Mouse (Mus musculus): ENCODE measurements around the gene Tdrd1. TPM values are rescaled to one million over a fixed set of nuclear protein-coding genes. Genes with fewer than 3 reads are reported as not detected.

Tdrd1 gene
- polyA plus RNA-seq, 1 experiment, result not detected

GRCm38 (mm10) chr19:56905395-56905794 lies 79.4 kb downstream of the Tdrd1 start:
- no peak for DNase-seq (ENCODE audit: low read depth in 1 of 2, low spot score in 2 of 2)
- Histone ChIP-seq H3K36me3 (ENCODE audit: control insufficient read depth, insufficient read depth, low read length) (no peaks in the 10 kb centered on the region), H3K27ac (ENCODE audit: insufficient read depth, low read length) (no peak overlapping the region), H3K27me3 (ENCODE audit: control insufficient read depth, insufficient read depth, low read length) (no peaks in the 10 kb centered on the region), H3K4me1 (ENCODE audit: control insufficient read depth, insufficient read depth, insufficient read length) (no peaks in the 10 kb centered on the region), H3K4me3 (ENCODE audit: extremely low read depth, insufficient read depth, insufficient read length) (no peak overlapping the region)
- 88% methylated on average over 7 of the region's 7 CpGs for WGBS
- TF ChIP-seq CTCF (IDR thresholded peaks at IDR 0.05; ENCODE audit: extremely low read depth, insufficient read depth, insufficient read length, insufficient replicate concordance), result no peak
- no peak for TF ChIP-seq POLR2A (IDR thresholded peaks at IDR 0.05; ENCODE audit: low read depth, low read length)

GRCm38 (mm10) chr19:56907850-56908249 lies 81.8 kb downstream of the Tdrd1 start:
- WGBS, result 22% methylated on average over 3 of the region's 3 CpGs
- Histone ChIP-seq H3K4me1 (ENCODE audit: control insufficient read depth, insufficient read depth, insufficient read length) (no peaks in the 10 kb centered on the region), H3K36me3 (ENCODE audit: control insufficient read depth, insufficient read depth, low read length) (no peaks in the 10 kb centered on the region), H3K4me3 (ENCODE audit: extremely low read depth, insufficient read depth, insufficient read length) (no peak overlapping the region), H3K27ac (ENCODE audit: insufficient read depth, low read length) (no peak overlapping the region), H3K27me3 (ENCODE audit: control insufficient read depth, insufficient read depth, low read length) (no peaks in the 10 kb centered on the region)
- DNase-seq (ENCODE audit: low read depth in 1 of 2, low spot score in 2 of 2), result no peak
- no peak for TF ChIP-seq POLR2A (IDR thresholded peaks at IDR 0.05; ENCODE audit: low read depth, low read length)
- TF ChIP-seq CTCF (IDR thresholded peaks at IDR 0.05; ENCODE audit: extremely low read depth, insufficient read depth, insufficient read length, insufficient replicate concordance), result no peak

- no peak for DNase-seq (ENCODE audit: low read depth in 1 of 2, low spot score in 2 of 2)
- TF ChIP-seq CTCF (IDR thresholded peaks at IDR 0.05; ENCODE audit: extremely low read depth, insufficient read depth, insufficient read length, insufficient replicate concordance) (peak; percentile 29; the same call in 1 of the 2 replicates), POLR2A (IDR thresholded peaks at IDR 0.05; ENCODE audit: low read depth, low read length) (no peak)
- Histone ChIP-seq H3K27ac (ENCODE audit: insufficient read depth, low read length) (no peak overlapping the region), H3K36me3 (ENCODE audit: control insufficient read depth, insufficient read depth, low read length) (no peaks in the 10 kb centered on the region), H3K4me3 (ENCODE audit: extremely low read depth, insufficient read depth, insufficient read length) (no peak overlapping the region), H3K4me1 (ENCODE audit: control insufficient read depth, insufficient read depth, insufficient read length) (no peaks in the 10 kb centered on the region), H3K27me3 (ENCODE audit: control insufficient read depth, insufficient read depth, low read length) (no peaks in the 10 kb centered on the region)
- WGBS, result 66% methylated on average over 17 of the region's 17 CpGs
Measured at GRCm38 (mm10) chr19:56908472-56909270, 82.7 kb downstream of the Tdrd1 start.

- TF ChIP-seq POLR2A (IDR thresholded peaks at IDR 0.05; ENCODE audit: low read depth, low read length) (no peak), CTCF (IDR thresholded peaks at IDR 0.05; ENCODE audit: extremely low read depth, insufficient read depth, insufficient read length, insufficient replicate concordance) (no peak)
- WGBS, result 77% methylated on average over 11 of the region's 11 CpGs
- no peak overlapping the region for H3K4me3 ChIP-seq (ENCODE audit: extremely low read depth, insufficient read depth, insufficient read length)
- DNase-seq (ENCODE audit: low read depth in 1 of 2, low spot score in 2 of 2), result no peak
- H3K27me3 ChIP-seq (ENCODE audit: control insufficient read depth, insufficient read depth, low read length), result no peaks in the 10 kb centered on the region
- H3K27ac ChIP-seq (ENCODE audit: insufficient read depth, low read length), result no peak overlapping the region
- H3K4me1 ChIP-seq (ENCODE audit: control insufficient read depth, insufficient read depth, insufficient read length), result no peaks in the 10 kb centered on the region
- no peaks in the 10 kb centered on the region for H3K36me3 ChIP-seq (ENCODE audit: control insufficient read depth, insufficient read depth, low read length)
Measured at GRCm38 (mm10) chr19:56910561-56910960, 84.6 kb downstream of the Tdrd1 start.

DNA sequence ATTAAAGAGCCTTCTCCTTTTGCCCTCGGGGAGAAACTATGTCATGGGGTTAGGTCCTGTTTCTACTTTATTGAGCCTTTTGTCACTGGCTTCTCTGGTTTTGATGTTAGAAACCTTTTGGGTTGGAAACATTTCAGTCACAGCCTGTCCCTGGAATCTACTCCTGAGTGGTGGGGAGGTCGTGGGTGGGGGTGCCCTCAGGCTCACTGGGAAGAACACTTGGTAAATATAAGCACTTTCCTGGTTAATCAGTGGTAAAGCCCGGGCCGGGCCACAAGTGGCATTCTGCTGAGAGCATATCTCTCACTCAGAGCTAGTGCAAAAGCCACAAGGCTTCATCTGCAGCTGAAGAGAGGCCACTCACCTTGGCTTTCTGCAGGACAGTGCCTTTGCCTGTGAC lies 87.8 kb downstream of the Tdrd1 start:
- WGBS, result 83% methylated on average over 4 of the region's 4 CpGs
- H3K27me3 ChIP-seq (ENCODE audit: control insufficient read depth, insufficient read depth, low read length), result no peaks in the 10 kb centered on the region
- no peak for DNase-seq (ENCODE audit: low read depth in 1 of 2, low spot score in 2 of 2)

DNA sequence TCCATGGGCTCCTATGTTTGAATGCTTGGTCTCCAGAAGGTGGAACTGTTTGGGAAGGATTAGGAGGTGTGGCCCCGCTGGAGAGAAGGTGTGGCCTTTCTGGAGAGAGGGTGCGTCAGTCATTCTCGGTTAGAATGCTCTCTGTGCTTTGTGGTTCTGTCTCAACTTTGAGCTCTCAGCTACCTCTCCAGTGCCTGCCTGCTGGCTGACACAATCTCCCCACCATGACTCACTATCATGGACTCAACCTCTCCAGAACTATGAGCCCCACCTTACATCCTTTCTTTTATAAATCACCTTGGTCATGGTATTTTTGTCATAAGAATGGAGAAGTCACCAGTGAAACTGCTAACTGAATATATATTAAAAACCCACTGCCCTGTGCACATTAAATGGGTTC lies 88.6 kb downstream of the Tdrd1 start:
- Histone ChIP-seq H3K27ac (ENCODE audit: insufficient read depth, low read length) (no peak overlapping the region), H3K4me3 (ENCODE audit: extremely low read depth, insufficient read depth, insufficient read length) (no peak overlapping the region), H3K4me1 (ENCODE audit: control insufficient read depth, insufficient read depth, insufficient read length) (no peaks in the 10 kb centered on the region), H3K36me3 (ENCODE audit: control insufficient read depth, insufficient read depth, low read length) (no peaks in the 10 kb centered on the region), H3K27me3 (ENCODE audit: control insufficient read depth, insufficient read depth, low read length) (no peaks in the 10 kb centered on the region)
- no peak for DNase-seq (ENCODE audit: low read depth in 1 of 2, low spot score in 2 of 2)
- 84% methylated on average over 3 of the region's 3 CpGs for WGBS
- no peak for TF ChIP-seq CTCF (IDR thresholded peaks at IDR 0.05; ENCODE audit: extremely low read depth, insufficient read depth, insufficient read length, insufficient replicate concordance)
- TF ChIP-seq POLR2A (IDR thresholded peaks at IDR 0.05; ENCODE audit: low read depth, low read length), result no peak

More for the DNA sequence above, 87.8 kb downstream of the Tdrd1 start:
- no peaks in the 10 kb centered on the region for H3K36me3 ChIP-seq (ENCODE audit: control insufficient read depth, insufficient read depth, low read length)
- H3K4me3 ChIP-seq (ENCODE audit: extremely low read depth, insufficient read depth, insufficient read length), result no peak overlapping the region
- H3K4me1 ChIP-seq (ENCODE audit: control insufficient read depth, insufficient read depth, insufficient read length), result no peaks in the 10 kb centered on the region
- no peak for TF ChIP-seq POLR2A (IDR thresholded peaks at IDR 0.05; ENCODE audit: low read depth, low read length)
- no peak for TF ChIP-seq CTCF (IDR thresholded peaks at IDR 0.05; ENCODE audit: extremely low read depth, insufficient read depth, insufficient read length, insufficient replicate concordance)
- no peak overlapping the region for H3K27ac ChIP-seq (ENCODE audit: insufficient read depth, low read length)

- no peaks in the 10 kb centered on the region for H3K36me3 ChIP-seq (ENCODE audit: control insufficient read depth, insufficient read depth, low read length)
- no peak for DNase-seq (ENCODE audit: low read depth in 1 of 2, low spot score in 2 of 2)
- WGBS, result 79% methylated on average over 6 of the region's 6 CpGs
- H3K4me1 ChIP-seq (ENCODE audit: control insufficient read depth, insufficient read depth, insufficient read length), result no peaks in the 10 kb centered on the region
- H3K27me3 ChIP-seq (ENCODE audit: control insufficient read depth, insufficient read depth, low read length), result no peaks in the 10 kb centered on the region
- H3K27ac ChIP-seq (ENCODE audit: insufficient read depth, low read length), result no peak overlapping the region
- TF ChIP-seq POLR2A (IDR thresholded peaks at IDR 0.05; ENCODE audit: low read depth, low read length) (no peak), CTCF (IDR thresholded peaks at IDR 0.05; ENCODE audit: extremely low read depth, insufficient read depth, insufficient read length, insufficient replicate concordance) (no peak)
- no peak overlapping the region for H3K4me3 ChIP-seq (ENCODE audit: extremely low read depth, insufficient read depth, insufficient read length)
Measured at GRCm38 (mm10) chr19:56915084-56915483, 89.1 kb downstream of the Tdrd1 start.

Other genes starting within 250 kb of the Tdrd1 start
- gene Adrb1, start 104.0 kb upstream of the Tdrd1 start, polyA plus RNA-seq (2012; rRNA removed), result 7.7 and 12.6 TPM in 2 replicates
- 1.8 and 2.0 TPM in 2 replicates for gene Ccdc186, start 4.0 kb upstream of the Tdrd1 start, polyA plus RNA-seq (2012; rRNA removed)
- 0.06 TPM in 1 of 2 replicates, not detected in the other for gene Vwa2, start 48.0 kb downstream of the Tdrd1 start, polyA plus RNA-seq (2012; rRNA removed)
- gene Afap1l2, start 182.0 kb downstream of the Tdrd1 start, polyA plus RNA-seq (2012; rRNA removed), result 6.1 and 7.6 TPM in 2 replicates

Data from spleen, adult 2 months (tissue).